Mouse (Mus musculus): ENCODE measurements around the gene Cbx5.
"Not testable (repeated sequence)": the region's sequence is repeated elsewhere in the genome, so short reads cannot be mapped to it uniquely, and the experiment has no call there.

- TF ChIP-seq POLR2A (IDR thresholded peaks at IDR 0.05; ENCODE audit: insufficient read length, low read depth); TCF12 (IDR thresholded peaks at IDR 0.05; ENCODE audit: insufficient read depth, poor library complexity, severe bottlenecking); MYOD1 (IDR thresholded peaks at IDR 0.05; ENCODE audit: control insufficient read depth in 1 of 3, insufficient read length in 2 of 3, low read depth in 2 of 3); USF1 (IDR thresholded peaks at IDR 0.05; ENCODE audit: low read depth): not testable (repeated sequence)
These were observed 9.9 kb upstream of the Cbx5 start for GRCm38 (mm10) chr15:103249511-103249910.

Data from myocyte (in vitro differentiated cells).